In genomic region chr14:48049698-48050459, GRCm38 (mm10) we compare ENCODE assay signal across 16 mouse cellular contexts.
DNase-seq lines count a peak whose midpoint lies in the region; ATAC-seq and TF ChIP-seq lines count a peak whose summit lies in the region.
"Had no signal": no experiment of that assay in that cellular context is flagged by ENCODE, and none has a peak within 500 bp of the region (broad histone marks: within the 10 kb centered on the region; RNA-seq: fewer than 3 reads in every experiment).

No protein-coding gene starts in this region.

- ATAC-seq in kidney, embryonic 16.5 days (ENCODE audit: low FRiP score, low TSS enrichment) = no peak
- peak; percentile 69 for ATAC-seq in lung, postnatal 0 days
- ATAC-seq: forebrain, embryonic 16.5 days had no signal

- H3K36me3 ChIP-seq in kidney, adult 2 months (ENCODE audit: control insufficient read depth, insufficient read depth, low read length) = no peaks in the 10 kb centered on the region
- no peaks in the 10 kb centered on the region for H3K36me3 ChIP-seq in kidney, embryonic 16.5 days (ENCODE audit: insufficient read depth, low read length)
- H3K36me3 ChIP-seq in lung, postnatal 0 days (ENCODE audit: insufficient read depth, low read length) = no peaks in the 10 kb centered on the region
- H3K36me3 ChIP-seq: G1E; hindbrain, embryonic 13.5 days; liver, embryonic 15.5 days; neural tube, embryonic 12.5 days had no signal

- H3K9ac ChIP-seq in kidney, embryonic 16.5 days (replicated peaks; ENCODE audit: low read length) = no peak overlapping the region
- no peak overlapping the region for H3K9ac ChIP-seq in lung, postnatal 0 days (replicated peaks; ENCODE audit: low read depth)
- H3K9ac ChIP-seq: hindbrain, embryonic 13.5 days; liver, embryonic 15.5 days; neural tube, embryonic 12.5 days had no signal

- WGBS in kidney, adult 2 months = 66% methylated on average over 5 of the region's 5 CpGs
- 66% methylated on average over 5 of the region's 5 CpGs for WGBS in kidney, embryonic 16.5 days
- WGBS in lung, postnatal 0 days = 47% methylated on average over 5 of the region's 5 CpGs

- TF ChIP-seq CTCF in kidney, adult 2 months (conservative IDR thresholded peaks at IDR 0.05; ENCODE audit: insufficient read depth, insufficient read length, low read depth, low read length) = no peak
- no peak for TF ChIP-seq CTCF in lung, postnatal 0 days (IDR thresholded peaks at IDR 0.05)

- no peak overlapping the region for H3K4me3 ChIP-seq in kidney, adult 2 months (ENCODE audit: insufficient read depth, low read depth, low read length)
- H3K4me3 ChIP-seq in kidney, embryonic 16.5 days (ENCODE audit: low read length) = no peak overlapping the region
- H3K4me3 ChIP-seq in lung, postnatal 0 days (ENCODE audit: low read depth, low read length) = no peak overlapping the region
- H3K4me3 ChIP-seq: hindbrain, embryonic 13.5 days; layer of hippocampus, adult 2 months; liver, embryonic 15.5 days; neural tube, embryonic 12.5 days had no signal

- peak; percentile 19; the same call in 1 of the 2 replicates for TF ChIP-seq EP300 in lung, postnatal 0 days (IDR thresholded peaks at IDR 0.05)

- H3K27ac ChIP-seq in kidney, adult 2 months (ENCODE audit: insufficient read depth, low read depth, low read length) = no peak overlapping the region; the same call in 1 of the 2 replicates
- H3K27ac ChIP-seq in kidney, embryonic 16.5 days (ENCODE audit: low read length) = no peak overlapping the region
- no peak overlapping the region for H3K27ac ChIP-seq in lung, postnatal 0 days (ENCODE audit: low read length)
- H3K27ac ChIP-seq: hindbrain, embryonic 13.5 days; layer of hippocampus, adult 2 months; liver, embryonic 15.5 days; neural tube, embryonic 12.5 days had no signal

- DNase-seq in kidney, adult 2 months = peak; percentile 68
- DNase-seq in 3T3-L1 (ENCODE audit: low read depth, low spot score) (peak; percentile 6), adipocyte (ENCODE audit: low spot score) (peak; percentile 27)
- DNase-seq in lung, postnatal 0 days (ENCODE audit: low spot score) = peak; percentile 73
- DNase-seq in adrenal gland, adult 18-20 months (ENCODE audit: low spot score in 2 of 2) = no peak
- no peak for DNase-seq in retina, embryonic 14.5 days (ENCODE audit: low spot score)
- DNase-seq: adrenal gland, adult 8-10 months; cerebellum, postnatal 14 days; right cerebral cortex, postnatal 14 days had no signal

- H3K27me3 ChIP-seq in kidney, adult 2 months (replicated peaks; ENCODE audit: control insufficient read depth, insufficient read depth, low read length) = no peaks in the 10 kb centered on the region
- H3K27me3 ChIP-seq in kidney, embryonic 16.5 days (ENCODE audit: insufficient read depth, low read length) = no peaks in the 10 kb centered on the region
- H3K27me3 ChIP-seq in lung, postnatal 0 days (replicated peaks; ENCODE audit: insufficient read depth, low read length) = no peaks in the 10 kb centered on the region
- H3K27me3 ChIP-seq: hindbrain, embryonic 13.5 days; liver, embryonic 15.5 days; neural tube, embryonic 12.5 days had no signal

- TF ChIP-seq POLR2A in kidney, adult 2 months (IDR thresholded peaks at IDR 0.05; ENCODE audit: low read depth, low read length) = no peak

- no peaks in the 10 kb centered on the region for H3K9me3 ChIP-seq in kidney, embryonic 16.5 days (ENCODE audit: low read length)
- H3K9me3 ChIP-seq in lung, postnatal 0 days (ENCODE audit: low read length) = no peaks in the 10 kb centered on the region
- H3K9me3 ChIP-seq: G1E; hindbrain, embryonic 13.5 days; liver, embryonic 15.5 days had no signal

- H3K4me2 ChIP-seq in kidney, embryonic 16.5 days (replicated peaks; ENCODE audit: low read depth, low read length) = no peak overlapping the region
- no peak overlapping the region for H3K4me2 ChIP-seq in lung, postnatal 0 days (replicated peaks; ENCODE audit: low read depth, low read length)
- H3K4me2 ChIP-seq: hindbrain, embryonic 13.5 days; liver, embryonic 15.5 days; neural tube, embryonic 12.5 days had no signal

- no peaks in the 10 kb centered on the region for H3K4me1 ChIP-seq in kidney, adult 2 months (ENCODE audit: control insufficient read depth, insufficient read depth, low read length)
- H3K4me1 ChIP-seq in kidney, embryonic 16.5 days (ENCODE audit: insufficient read depth, low read length) = 0 out of 2 replicates have a peak, but pooled peaks cover 3% of the 10 kb centered on the region
- H3K4me1 ChIP-seq in lung, postnatal 0 days (ENCODE audit: insufficient read depth, low read depth, low read length) = no peaks in the 10 kb centered on the region
- H3K4me1 ChIP-seq: liver, embryonic 15.5 days; neural tube, embryonic 12.5 days had no signal

Comparison
In these comparisons a context has a peak if more than half of its experiments do, and no peak if none do; other contexts are left out.
1. DNase-seq: peak in kidney, adult 2 months (single experiment), 3T3-L1 (single experiment), adipocyte (single experiment) and lung, postnatal 0 days (single experiment); none in adrenal gland, adult 18-20 months (0 of 2) and retina, embryonic 14.5 days (single experiment).